Mouse (Mus musculus) adrenal gland, postnatal 36 days (tissue): Measurements from ENCODE around the gene Gab3. TPM values are rescaled to one million over a fixed set of nuclear protein-coding genes. Genes with fewer than 3 reads are reported as not detected.

Source experiments
- DNase-seq, 2 experiments: peaks; one replicate each; pipeline ENCODE4 v3.0.0; 2021; ENCODE audit warnings: mixed read lengths in 1 of 2
- long read RNA-seq, 2 experiments: library from polyadenylated mRNA; stranded (forward); transcript quantifications; one replicate each; pipeline ENCODE4 v2.0.0; 2021; ENCODE audit warnings: borderline sequencing depth in 2 of 2
- total RNA-seq, 2 experiments: library from RNA; stranded (reverse); gene quantifications; 2 replicates each; pipeline ENCODE4 v1.2.3; 2021

Gene Gab3
- total RNA-seq = 1 to 10 TPM; 1.2 to 1.9 TPM
- long read RNA-seq, experiment 1 = 0 reads
- long read RNA-seq, experiment 2, partial matches to known transcripts = 0 of 1 reads
- long read RNA-seq, experiment 2, other reads (novel, unspliced or antisense) = 1 of 1 reads

GRCm38 (mm10) chrX:75084774-75085508 lies at the start of gene Gab3:
Gene Gab3 (minus strand): TSS chrX:75085458.
- DNase-seq = peak; percentile 59 to 76

- peak; percentile 83 to 87 for DNase-seq
Observed at GRCm38 (mm10) chrX:75130467-75131160, 45.4 kb upstream of the Gab3 start, which contains the start of gene Mpp1. Gene Mpp1 (minus strand): TSS chrX:75131016.

- no peak for DNase-seq
Observed at GRCm38 (mm10) chrX:75129474-75129873, 44.2 kb upstream of the Gab3 start.

- DNase-seq = peak; percentile 9 to 18
Observed at GRCm38 (mm10) chrX:75128333-75128980, 43.2 kb upstream of the Gab3 start.

- no peak for DNase-seq
Observed at GRCm38 (mm10) chrX:75126893-75127292, 41.6 kb upstream of the Gab3 start.

GRCm38 (mm10) chrX:75125606-75126005 lies 40.3 kb upstream of the Gab3 start:
- DNase-seq = no peak

GRCm38 (mm10) chrX:75115550-75115949 lies 30.3 kb upstream of the Gab3 start:
- no peak for DNase-seq

GRCm38 (mm10) chrX:75102293-75102692 lies 17.0 kb upstream of the Gab3 start:
- no peak for DNase-seq

GRCm38 (mm10) chrX:75098799-75099198 lies 13.5 kb upstream of the Gab3 start:
- no peak for DNase-seq

GRCm38 (mm10) chrX:75096163-75096770 lies 11.0 kb upstream of the Gab3 start:
- peak; percentile 10 to 31 for DNase-seq

- DNase-seq = peak; percentile 92 to 93
Observed at GRCm38 (mm10) chrX:75095369-75096162, 10.3 kb upstream of the Gab3 start, which contains the start of gene Dkc1. Gene Dkc1 (plus strand): TSS chrX:75095854.

- no peak for DNase-seq
Observed at GRCm38 (mm10) chrX:75085654-75086053, 396 bp upstream of the Gab3 start.

GRCm38 (mm10) chrX:75083982-75084773 lies 1.1 kb downstream of the Gab3 start:
- DNase-seq = peak; percentile 28 to 31

- no peak for DNase-seq
Observed at GRCm38 (mm10) chrX:75082351-75082750, 2.9 kb downstream of the Gab3 start.

GRCm38 (mm10) chrX:75056120-75056775 lies 29.0 kb downstream of the Gab3 start:
- no peak for DNase-seq

- DNase-seq = peak; percentile 23 to 46
Observed at GRCm38 (mm10) chrX:75046921-75047635, 38.2 kb downstream of the Gab3 start.

GRCm38 (mm10) chrX:75045931-75046330 lies 39.3 kb downstream of the Gab3 start:
- no peak for DNase-seq

GRCm38 (mm10) chrX:75044595-75044994 lies 40.7 kb downstream of the Gab3 start:
- peak in 1 of 2 experiments; percentile 5 for DNase-seq

GRCm38 (mm10) chrX:75036626-75037025 lies 48.6 kb downstream of the Gab3 start:
- DNase-seq = no peak
